Mouse (Mus musculus): Measurements from ENCODE around the gene Rps12-ps3. TPM values are rescaled to one million over a fixed set of nuclear protein-coding genes. Genes with fewer than 3 reads are reported as not detected.

Gene Rps12-ps3
- total RNA-seq, 2 experiments from 2014 or later: 186 to 211 TPM

DNA sequence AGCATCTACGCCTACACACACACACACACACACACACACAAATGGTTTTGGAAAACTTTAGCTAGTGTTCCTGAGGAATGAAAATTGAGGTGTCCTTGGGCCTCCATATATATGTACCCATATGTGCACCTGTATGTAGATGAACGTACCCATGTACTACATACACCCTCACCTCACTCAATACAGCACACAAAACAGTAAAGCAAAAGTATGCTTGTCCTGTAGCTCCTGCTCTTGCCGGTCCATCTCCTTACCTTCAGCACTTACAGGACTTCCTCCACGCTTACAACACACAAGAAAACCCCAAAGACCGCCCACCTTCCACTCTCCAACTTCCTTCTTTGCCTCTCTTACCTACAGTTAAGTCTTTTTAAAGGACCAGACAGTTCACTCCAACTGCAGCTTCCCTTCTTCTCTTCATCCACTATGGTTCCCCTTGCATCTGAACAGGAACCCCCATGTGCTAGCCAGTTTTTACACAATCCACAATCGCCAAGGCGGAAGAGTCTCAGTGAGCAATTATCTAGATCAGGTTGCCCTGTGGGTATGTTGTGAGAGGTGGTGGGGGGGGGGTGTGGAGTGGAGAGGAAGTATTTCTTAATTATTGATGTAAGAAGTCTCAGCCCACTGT, 28.3 kb downstream of the Rps12-ps3 start:
- no peak for DNase-seq (ENCODE audit: low spot score in 2 of 2)

DNA sequence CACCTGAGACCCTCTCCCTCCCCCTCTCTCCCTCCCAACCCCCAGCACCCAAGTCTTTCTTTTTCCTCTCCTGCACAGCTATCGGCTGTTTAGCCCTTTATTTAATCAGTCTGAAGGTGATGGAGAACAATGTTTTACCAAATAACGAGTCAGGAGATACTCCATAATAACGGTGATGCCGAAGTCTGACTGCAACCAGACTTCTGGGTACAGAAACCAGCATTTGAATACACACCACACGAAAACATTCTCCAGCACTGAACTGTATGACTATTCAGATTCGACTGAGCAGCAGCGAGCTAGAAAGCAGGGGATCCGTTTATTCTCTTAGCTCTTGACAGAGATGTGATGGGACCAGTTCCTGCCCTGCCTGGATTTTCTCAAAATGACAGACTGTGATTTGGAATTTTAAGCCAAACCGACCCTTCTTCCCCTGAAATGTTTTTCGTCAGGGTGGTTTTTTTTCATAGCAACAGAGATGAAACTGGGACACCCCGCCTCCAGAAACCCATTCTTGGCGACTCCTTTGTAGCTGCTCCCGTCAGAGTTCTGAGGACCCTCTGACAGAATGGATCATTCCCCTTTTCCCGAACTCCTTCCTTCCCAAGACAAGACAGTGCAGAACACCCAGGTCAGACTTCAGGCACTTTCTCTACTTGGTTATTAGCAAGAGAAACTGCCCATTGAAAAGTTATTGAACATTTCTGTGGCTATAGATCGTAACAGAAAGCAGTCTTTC, 29.2 kb downstream of the Rps12-ps3 start:
- DNase-seq (ENCODE audit: low spot score in 2 of 2): no peak

DNA sequence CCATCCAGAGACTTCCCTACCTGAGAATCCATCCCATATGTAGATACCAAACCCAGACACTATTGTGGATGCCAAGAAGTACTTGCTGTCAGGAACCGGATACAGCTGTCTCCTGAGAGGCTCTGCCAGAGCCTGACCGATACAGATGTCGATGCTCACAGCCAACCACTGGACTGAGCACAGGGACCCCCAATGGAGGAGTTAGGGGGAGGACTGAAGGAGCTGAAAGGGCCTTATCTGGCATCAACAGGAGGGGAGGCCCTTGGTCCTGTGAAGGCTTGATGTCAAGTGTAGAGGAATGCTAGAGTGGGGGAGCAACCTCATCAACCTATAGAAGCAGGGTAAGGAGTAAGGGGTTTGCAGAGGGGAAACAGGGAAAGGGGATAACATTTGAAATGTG, 30.7 kb downstream of the Rps12-ps3 start:
- no peak for DNase-seq (ENCODE audit: low spot score in 2 of 2)

DNA sequence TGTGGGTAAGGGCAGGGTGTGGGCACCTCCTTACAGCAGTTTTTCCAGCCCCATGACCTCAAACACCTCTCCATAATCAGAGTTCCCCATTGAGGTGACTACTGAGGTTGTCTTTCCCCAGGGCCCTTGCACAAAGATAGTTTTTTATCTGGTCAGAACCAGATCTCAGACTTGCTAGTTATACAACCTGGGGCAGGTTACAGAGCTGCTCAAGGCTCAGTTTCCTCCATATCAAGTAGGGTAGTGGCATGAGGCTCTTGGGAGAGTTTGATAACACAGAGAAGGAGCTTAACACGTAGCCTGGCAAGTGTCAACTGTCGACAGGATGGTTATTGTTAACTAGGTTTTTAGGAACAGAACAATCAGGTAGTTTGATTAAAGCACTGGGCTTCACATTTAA, 32.8 kb downstream of the Rps12-ps3 start:
- DNase-seq (ENCODE audit: low spot score in 2 of 2): no peak

- DNase-seq (ENCODE audit: low spot score in 2 of 2): no peak
These were observed 34.3 kb downstream of the Rps12-ps3 start for GRCm38 (mm10) chr19:59356388-59356787.

GRCm38 (mm10) chr19:59356843-59357595, 34.9 kb downstream of the Rps12-ps3 start:
- DNase-seq (ENCODE audit: low spot score in 2 of 2): no peak

DNA sequence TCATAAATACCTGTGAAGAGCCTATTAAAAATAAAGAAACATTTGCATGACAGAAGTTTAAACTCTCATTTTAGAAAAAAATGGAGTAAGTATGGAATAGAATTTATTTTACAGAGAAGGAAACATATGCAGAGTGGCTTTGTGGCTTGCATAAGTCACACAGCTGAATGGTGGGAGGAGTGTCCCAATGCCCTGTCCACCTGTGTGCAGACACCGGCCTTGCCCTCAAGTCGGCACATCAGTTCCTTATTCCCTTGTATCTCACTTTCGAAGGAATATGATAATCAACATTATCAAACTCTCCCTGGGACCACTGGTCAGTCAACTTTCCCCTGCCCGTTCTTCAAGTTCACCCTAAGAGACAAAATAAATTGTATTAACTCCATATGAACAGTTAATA, 35.8 kb downstream of the Rps12-ps3 start:
- no peak for DNase-seq (ENCODE audit: low spot score in 2 of 2)

- no peak for DNase-seq (ENCODE audit: low spot score in 2 of 2)
These were observed 37.1 kb downstream of the Rps12-ps3 start for GRCm38 (mm10) chr19:59359202-59359601.

DNA sequence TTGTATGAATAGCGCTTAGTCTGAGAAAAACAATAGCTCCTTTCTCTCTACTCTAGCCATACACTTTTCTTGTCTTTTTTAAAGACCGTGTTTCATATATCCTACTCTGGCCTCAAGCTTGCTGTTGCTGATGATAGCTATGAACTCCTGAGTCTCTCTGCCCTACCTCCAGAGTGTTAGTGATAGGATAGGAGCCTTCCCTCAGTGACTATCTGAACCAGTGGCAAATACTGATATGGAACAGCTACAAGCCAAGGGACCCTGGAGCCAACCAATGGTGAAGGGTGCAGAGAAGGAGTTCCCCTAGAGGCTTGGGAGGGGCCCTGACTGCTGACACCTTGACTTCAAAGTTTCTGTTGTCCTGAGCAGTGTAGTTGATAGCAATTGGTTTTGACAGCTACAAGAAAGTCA, 38.4 kb downstream of the Rps12-ps3 start:
- DNase-seq (ENCODE audit: low spot score in 2 of 2): no peak

DNA sequence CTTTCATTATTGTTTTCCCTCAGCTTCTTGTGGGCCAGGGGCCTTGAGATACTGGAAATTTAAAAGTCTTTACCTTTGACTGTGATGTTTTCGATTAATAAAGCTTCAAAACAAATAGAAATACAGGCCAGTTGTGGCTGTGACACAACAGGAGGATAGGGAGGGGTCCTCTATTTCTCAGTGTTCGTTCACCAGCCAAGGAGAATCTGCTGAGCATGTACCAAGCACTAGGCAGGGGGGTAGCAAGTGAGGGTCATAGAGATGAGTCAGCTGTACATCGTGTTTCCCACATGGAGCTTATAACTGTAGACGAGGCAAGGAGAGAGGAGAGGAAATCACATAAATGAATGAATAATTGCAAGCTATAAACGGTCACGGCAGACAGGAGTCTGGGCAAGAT, 40.6 kb downstream of the Rps12-ps3 start:
- no peak for DNase-seq (ENCODE audit: low spot score in 2 of 2)

GRCm38 (mm10) chr19:59363666-59364065, 41.6 kb downstream of the Rps12-ps3 start:
- DNase-seq (ENCODE audit: low spot score in 2 of 2): no peak

DNA sequence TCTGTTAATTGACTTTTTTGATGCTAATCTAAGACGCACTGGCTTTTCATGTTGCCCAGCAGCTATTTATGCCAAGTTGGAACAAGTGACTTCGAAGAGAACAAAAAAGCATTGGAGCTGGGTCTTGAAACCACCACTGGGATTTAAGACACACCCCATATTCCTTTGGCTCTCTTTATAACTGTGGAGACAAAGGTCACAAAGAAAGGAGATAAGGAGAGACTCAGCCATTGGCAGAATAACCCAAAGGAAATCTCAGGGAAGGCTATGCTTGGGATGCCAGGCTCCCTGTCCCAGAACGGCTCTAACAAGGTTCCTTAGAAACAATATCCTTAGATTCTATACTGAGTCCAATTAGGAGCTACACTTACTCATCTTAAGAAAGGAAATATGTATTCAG, 44.6 kb downstream of the Rps12-ps3 start:
- DNase-seq (ENCODE audit: low spot score in 2 of 2): no peak

GRCm38 (mm10) chr19:59367892-59368291, 45.8 kb downstream of the Rps12-ps3 start:
- DNase-seq (ENCODE audit: low spot score in 2 of 2): no peak

- no peak for DNase-seq (ENCODE audit: low spot score in 2 of 2)
These were observed 48.9 kb downstream of the Rps12-ps3 start for GRCm38 (mm10) chr19:59371016-59371415.

Other genes with a start within 250 kb of the Rps12-ps3 start
- gene Shtn1, start 246.2 kb upstream of the Rps12-ps3 start, total RNA-seq (2021): 10 to 100 TPM; 18.7 to 19.7 TPM
- gene Vax1, start 152.2 kb upstream of the Rps12-ps3 start, total RNA-seq (2021): 1 to 10 TPM; 2.0 to 2.4 TPM
- not detected for gene Kcnk18, start 103.1 kb upstream of the Rps12-ps3 start, total RNA-seq (2021)
- gene Slc18a2, start 61.4 kb upstream of the Rps12-ps3 start, total RNA-seq (2021): under 1 TPM in 1 of 2 experiments, not detected in 1; 0.21 TPM
- 10 to 100 TPM; 57.0 to 58.1 TPM for gene Pdzd8, start 23.5 kb downstream of the Rps12-ps3 start, total RNA-seq (2021)
- gene Emx2, start 136.1 kb downstream of the Rps12-ps3 start, total RNA-seq (2021): 10 to 100 TPM; 11.9 to 17.1 TPM